ENCODE assay signal across 18 mouse cellular contexts in genomic region chr8:125626381-125626780, GRCm38 (mm10).
"Had no signal": no experiment of that assay in that cellular context is flagged by ENCODE, and none has a peak within 500 bp of the region (broad histone marks: within the 10 kb centered on the region; RNA-seq: fewer than 3 reads in every experiment).

No protein-coding gene starts in this region.

- ATAC-seq: lung, postnatal 0 days; midbrain, embryonic 15.5 days had no signal

- H3K4me2 ChIP-seq: limb, embryonic 13.5 days; liver, embryonic 11.5 days; liver, embryonic 15.5 days; midbrain, embryonic 15.5 days; neural tube, embryonic 13.5 days; stomach, embryonic 15.5 days had no signal

- H3K9me3 ChIP-seq: liver, embryonic 15.5 days; midbrain, embryonic 15.5 days; stomach, embryonic 15.5 days had no signal

- H3K27me3 ChIP-seq: limb, embryonic 13.5 days; liver, embryonic 15.5 days; midbrain, embryonic 15.5 days; neural tube, embryonic 13.5 days; stomach, embryonic 15.5 days had no signal

- H3K36me3 ChIP-seq: limb, embryonic 13.5 days; liver, embryonic 15.5 days; midbrain, embryonic 10.5 days; midbrain, embryonic 15.5 days; neural tube, embryonic 13.5 days; stomach, embryonic 15.5 days had no signal

- DNase-seq: kidney, postnatal 36 days; layer of hippocampus, adult 9-11 months; layer of hippocampus, postnatal 36 days; left cerebral cortex, postnatal 4 days; lung, adult 2 months; lung, postnatal 36 days; retina, postnatal 1 day; thymus, adult 2 months; thymus, postnatal 25 days had no signal

- H3K4me3 ChIP-seq: limb, embryonic 13.5 days; liver, embryonic 15.5 days; midbrain, embryonic 10.5 days; midbrain, embryonic 15.5 days; neural tube, embryonic 13.5 days; stomach, embryonic 15.5 days had no signal

- H3K9ac ChIP-seq: limb, embryonic 13.5 days; liver, embryonic 15.5 days; midbrain, embryonic 15.5 days; neural tube, embryonic 13.5 days; stomach, embryonic 15.5 days had no signal

- H3K27ac ChIP-seq: kidney, postnatal 0 days; limb, embryonic 13.5 days; liver, embryonic 15.5 days; midbrain, embryonic 10.5 days; midbrain, embryonic 15.5 days; neural tube, embryonic 13.5 days; stomach, embryonic 15.5 days had no signal

- H3K4me1 ChIP-seq: liver, embryonic 15.5 days; midbrain, embryonic 10.5 days; midbrain, embryonic 15.5 days had no signal
